Mouse (Mus musculus): ENCODE measurements around the gene Abtb2. TPM values are rescaled to one million over a fixed set of nuclear protein-coding genes. Genes with fewer than 3 reads are reported as not detected.
A peak's percentile ranks its signal among the peaks of the same experiment; 100 is the strongest.

Gene Abtb2
- polyA plus RNA-seq, 1 experiment = 10.6 TPM

DNA sequence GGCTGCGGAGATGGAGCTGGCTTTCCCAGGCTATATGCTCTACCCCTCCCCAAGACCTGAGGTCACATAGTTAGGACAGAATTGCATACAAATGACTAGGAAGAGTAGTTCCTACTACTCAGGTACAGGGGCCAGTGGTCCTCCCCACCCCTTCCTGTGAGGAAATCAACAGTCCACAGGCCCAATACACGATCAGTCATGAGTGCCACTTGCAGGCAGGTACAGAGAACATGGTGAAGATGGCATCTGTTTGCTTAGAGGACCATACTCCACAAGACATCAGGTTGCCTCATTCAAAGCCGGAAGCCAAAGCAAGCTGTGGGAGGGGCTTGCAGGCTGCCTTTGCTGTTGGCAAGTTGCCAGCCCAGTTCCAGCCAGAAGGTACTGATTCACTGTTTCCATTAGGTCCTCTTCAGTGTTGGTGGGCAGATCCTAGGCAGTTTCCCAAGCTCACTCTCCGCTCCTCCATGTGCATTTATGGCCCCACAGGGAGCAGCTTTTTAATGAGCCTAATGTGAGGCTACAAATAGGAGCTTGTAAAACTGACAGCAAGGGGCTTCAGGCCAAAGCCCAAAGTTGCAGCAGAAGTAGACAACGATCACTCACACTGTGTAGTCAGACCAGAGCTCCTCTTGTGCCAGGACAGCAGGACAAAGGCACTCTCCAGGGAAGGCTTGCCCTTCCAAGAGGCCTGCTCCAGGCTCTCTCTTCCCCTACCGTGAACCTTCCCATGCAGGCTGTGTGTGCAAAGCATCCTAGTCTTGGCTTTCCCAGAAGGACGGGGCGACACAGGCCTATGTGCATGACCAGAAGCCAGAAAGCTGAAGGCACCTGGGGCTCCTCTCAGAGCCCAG lies 102.1 kb downstream of the Abtb2 start:
- H3K27ac ChIP-seq (ENCODE audit: insufficient read depth, low read length) = no peak overlapping the region
- TF ChIP-seq CTCF (IDR thresholded peaks at IDR 0.05; ENCODE audit: extremely low read depth, insufficient read depth, insufficient read length, insufficient replicate concordance) (no peak), POLR2A (IDR thresholded peaks at IDR 0.05; ENCODE audit: low read depth, low read length) (no peak)
- peaks cover 13% of the 10 kb centered on the region; the same call in 1 of the 2 replicates for H3K4me1 ChIP-seq (ENCODE audit: control insufficient read depth, insufficient read depth, insufficient read length)
- no peaks in the 10 kb centered on the region for H3K36me3 ChIP-seq (ENCODE audit: control insufficient read depth, insufficient read depth, low read length)
- peak in 1 of 2 experiments; percentile 26 for DNase-seq (ENCODE audit: low read depth in 1 of 2, low spot score in 2 of 2)
- no peak overlapping the region for H3K4me3 ChIP-seq (ENCODE audit: extremely low read depth, insufficient read depth, insufficient read length)
- WGBS = 87% methylated on average over 8 of the region's 8 CpGs
- H3K27me3 ChIP-seq (ENCODE audit: control insufficient read depth, insufficient read depth, low read length) = no peaks in the 10 kb centered on the region

DNA sequence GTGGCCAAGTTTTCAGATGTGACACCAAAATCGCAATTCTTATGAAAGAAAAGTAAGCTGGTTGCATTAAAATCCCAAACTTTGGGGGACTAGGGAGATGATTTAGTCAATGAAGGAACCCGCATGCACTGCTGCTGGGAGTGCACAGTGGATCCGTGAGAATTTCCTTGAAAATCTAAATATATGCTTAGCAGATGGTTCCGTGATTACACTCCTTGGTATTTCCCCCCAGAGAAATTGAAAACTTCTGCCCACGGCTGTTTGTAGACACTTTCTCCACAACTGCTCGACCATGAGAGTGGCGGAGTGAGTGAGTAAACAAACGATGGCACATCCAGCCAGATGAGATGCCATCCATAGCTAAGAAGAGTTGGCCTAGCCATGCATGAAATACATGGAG lies 102.8 kb downstream of the Abtb2 start:
- peaks cover 17% of the 10 kb centered on the region; the same call in 1 of the 2 replicates for H3K4me1 ChIP-seq (ENCODE audit: control insufficient read depth, insufficient read depth, insufficient read length)
- 92% methylated on average over 8 of the region's 8 CpGs for WGBS
- TF ChIP-seq POLR2A (IDR thresholded peaks at IDR 0.05; ENCODE audit: low read depth, low read length) = no peak
- no peak for TF ChIP-seq CTCF (IDR thresholded peaks at IDR 0.05; ENCODE audit: extremely low read depth, insufficient read depth, insufficient read length, insufficient replicate concordance)
- no peak overlapping the region for H3K4me3 ChIP-seq (ENCODE audit: extremely low read depth, insufficient read depth, insufficient read length)
- no peak overlapping the region for H3K27ac ChIP-seq (ENCODE audit: insufficient read depth, low read length)
- no peak for DNase-seq (ENCODE audit: low read depth in 1 of 2, low spot score in 2 of 2)
- no peaks in the 10 kb centered on the region for H3K27me3 ChIP-seq (ENCODE audit: control insufficient read depth, insufficient read depth, low read length)
- H3K36me3 ChIP-seq (ENCODE audit: control insufficient read depth, insufficient read depth, low read length) = no peaks in the 10 kb centered on the region

DNA sequence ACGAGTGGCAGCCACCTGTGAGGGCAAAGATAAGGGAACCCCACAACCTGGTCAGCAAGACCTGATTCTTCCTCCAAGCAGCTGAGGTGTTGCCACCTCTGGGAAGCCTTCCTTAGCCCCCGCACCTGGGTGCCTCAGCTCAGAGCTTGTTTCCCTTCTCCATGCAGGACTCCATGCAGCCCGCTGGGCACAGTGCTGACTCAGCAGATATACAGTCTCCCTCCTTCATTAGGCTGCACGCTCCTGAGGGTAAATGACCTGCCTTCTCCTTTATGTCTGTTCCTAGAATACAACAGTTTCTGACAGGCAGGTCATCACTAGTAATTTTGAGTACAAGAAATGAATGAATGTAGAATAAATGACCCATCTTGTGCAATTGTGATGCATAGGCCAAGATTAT lies 103.5 kb downstream of the Abtb2 start:
- no peak for DNase-seq (ENCODE audit: low read depth in 1 of 2, low spot score in 2 of 2)
- Histone ChIP-seq H3K4me3 (ENCODE audit: extremely low read depth, insufficient read depth, insufficient read length) (no peak overlapping the region), H3K36me3 (ENCODE audit: control insufficient read depth, insufficient read depth, low read length) (no peaks in the 10 kb centered on the region), H3K27ac (ENCODE audit: insufficient read depth, low read length) (no peak overlapping the region), H3K27me3 (ENCODE audit: control insufficient read depth, insufficient read depth, low read length) (no peaks in the 10 kb centered on the region), H3K4me1 (ENCODE audit: control insufficient read depth, insufficient read depth, insufficient read length) (peaks cover 17% of the 10 kb centered on the region; the same call in 1 of the 2 replicates)
- TF ChIP-seq CTCF (IDR thresholded peaks at IDR 0.05; ENCODE audit: extremely low read depth, insufficient read depth, insufficient read length, insufficient replicate concordance) (no peak), POLR2A (IDR thresholded peaks at IDR 0.05; ENCODE audit: low read depth, low read length) (no peak)
- 97% methylated on average over 4 of the region's 4 CpGs for WGBS

DNA sequence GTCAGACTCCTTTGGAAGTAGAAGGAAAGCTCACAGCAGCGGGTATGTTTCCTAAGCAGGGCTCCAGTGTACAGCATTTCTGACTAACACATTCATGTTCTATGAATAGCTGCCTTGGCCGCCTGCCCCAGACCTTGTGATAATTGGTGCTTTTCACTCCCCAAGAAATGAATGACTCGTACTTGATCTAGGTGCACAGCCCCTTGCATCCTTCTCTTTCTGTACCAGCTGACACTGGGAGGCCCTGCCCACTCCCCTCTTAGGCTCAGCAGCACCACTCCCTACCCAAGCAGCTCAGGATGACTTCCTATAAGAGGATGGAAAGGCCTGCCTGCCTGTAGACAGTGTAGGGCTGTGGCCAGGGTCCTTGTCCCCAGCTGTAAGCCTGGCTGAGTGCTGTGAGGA lies 104.2 kb downstream of the Abtb2 start:
- no peak overlapping the region for H3K4me3 ChIP-seq (ENCODE audit: extremely low read depth, insufficient read depth, insufficient read length)
- 82% methylated on average over 3 of the region's 3 CpGs for WGBS
- TF ChIP-seq CTCF (IDR thresholded peaks at IDR 0.05; ENCODE audit: extremely low read depth, insufficient read depth, insufficient read length, insufficient replicate concordance) (no peak), POLR2A (IDR thresholded peaks at IDR 0.05; ENCODE audit: low read depth, low read length) (no peak)

DNA sequence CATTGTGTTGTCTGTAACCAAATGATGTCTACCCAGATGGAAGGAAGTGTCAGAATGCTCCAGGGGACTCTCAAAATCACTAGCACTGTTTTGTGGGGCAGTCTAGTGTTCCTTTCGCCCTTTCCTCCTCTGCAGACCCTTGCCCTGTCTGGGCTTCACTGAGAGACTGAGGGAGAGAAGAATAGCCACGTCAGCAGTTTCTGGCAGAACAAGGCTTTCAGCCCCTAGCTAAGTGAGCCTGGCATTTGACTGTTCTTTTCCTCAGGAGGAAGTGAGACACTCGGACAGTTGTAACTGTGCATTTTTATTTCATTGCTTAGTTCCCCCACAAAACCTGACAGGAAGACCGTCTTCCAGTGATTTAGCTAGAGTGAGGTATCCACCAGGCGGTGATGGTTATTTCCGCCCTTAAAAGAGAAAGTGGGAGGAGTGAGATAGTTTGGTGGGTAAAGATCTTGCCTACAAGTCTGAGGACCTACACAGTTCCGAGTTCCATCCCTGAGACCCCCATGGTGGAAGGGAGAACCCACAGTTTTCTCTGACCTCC lies 106.5 kb downstream of the Abtb2 start:
- TF ChIP-seq POLR2A (IDR thresholded peaks at IDR 0.05; ENCODE audit: low read depth, low read length) = no peak
- TF ChIP-seq CTCF (IDR thresholded peaks at IDR 0.05; ENCODE audit: extremely low read depth, insufficient read depth, insufficient read length, insufficient replicate concordance) = no peak
- no peak for DNase-seq (ENCODE audit: low read depth in 1 of 2, low spot score in 2 of 2)
- Histone ChIP-seq H3K27ac (ENCODE audit: insufficient read depth, low read length) (peak overlapping the region; percentile 40), H3K4me1 (ENCODE audit: control insufficient read depth, insufficient read depth, insufficient read length) (peaks cover 17% of the 10 kb centered on the region; the same call in 1 of the 2 replicates), H3K36me3 (ENCODE audit: control insufficient read depth, insufficient read depth, low read length) (no peaks in the 10 kb centered on the region), H3K27me3 (ENCODE audit: control insufficient read depth, insufficient read depth, low read length) (no peaks in the 10 kb centered on the region), H3K4me3 (ENCODE audit: extremely low read depth, insufficient read depth, insufficient read length) (no peak overlapping the region)
- 14% methylated on average over 7 of the region's 7 CpGs for WGBS

More for the DNA sequence above, 104.2 kb downstream of the Abtb2 start:
- Histone ChIP-seq H3K36me3 (ENCODE audit: control insufficient read depth, insufficient read depth, low read length) (no peaks in the 10 kb centered on the region), H3K4me1 (ENCODE audit: control insufficient read depth, insufficient read depth, insufficient read length) (peaks cover 17% of the 10 kb centered on the region; the same call in 1 of the 2 replicates), H3K27ac (ENCODE audit: insufficient read depth, low read length) (no peak overlapping the region), H3K27me3 (ENCODE audit: control insufficient read depth, insufficient read depth, low read length) (no peaks in the 10 kb centered on the region)
- DNase-seq (ENCODE audit: low read depth in 1 of 2, low spot score in 2 of 2) = no peak

GRCm38 (mm10) chr2:103673609-103674008 lies 107.5 kb downstream of the Abtb2 start:
- H3K4me1 ChIP-seq (ENCODE audit: control insufficient read depth, insufficient read depth, insufficient read length) = peaks cover 14% of the 10 kb centered on the region; the same call in 1 of the 2 replicates
- 66% methylated on average over 4 of the region's 4 CpGs for WGBS
- TF ChIP-seq POLR2A (IDR thresholded peaks at IDR 0.05; ENCODE audit: low read depth, low read length) = no peak
- TF ChIP-seq CTCF (IDR thresholded peaks at IDR 0.05; ENCODE audit: extremely low read depth, insufficient read depth, insufficient read length, insufficient replicate concordance) = no peak
- DNase-seq (ENCODE audit: low read depth in 1 of 2, low spot score in 2 of 2) = no peak
- no peaks in the 10 kb centered on the region for H3K27me3 ChIP-seq (ENCODE audit: control insufficient read depth, insufficient read depth, low read length)
- H3K27ac ChIP-seq (ENCODE audit: insufficient read depth, low read length) = no peak overlapping the region
- H3K36me3 ChIP-seq (ENCODE audit: control insufficient read depth, insufficient read depth, low read length) = no peaks in the 10 kb centered on the region
- H3K4me3 ChIP-seq (ENCODE audit: extremely low read depth, insufficient read depth, insufficient read length) = no peak overlapping the region
